Mouse (Mus musculus): ENCODE measurements around the gene Pgrmc2.

Gene Pgrmc2

GRCm38 (mm10) chr3:41065320-41065719 lies 17.5 kb downstream of the Pgrmc2 start:
- DNase-seq = no peak

- no peak for DNase-seq
Measured at GRCm38 (mm10) chr3:41062758-41063157, 20.1 kb downstream of the Pgrmc2 start.

- DNase-seq = no peak
Measured at GRCm38 (mm10) chr3:41061831-41062565, 20.8 kb downstream of the Pgrmc2 start.

- DNase-seq = no peak
Measured at GRCm38 (mm10) chr3:41059249-41059648, 23.6 kb downstream of the Pgrmc2 start.

- peak; percentile 65 to 67 for DNase-seq
Measured at GRCm38 (mm10) chr3:41058395-41058794, 24.5 kb downstream of the Pgrmc2 start.

GRCm38 (mm10) chr3:41053334-41053733 lies 29.5 kb downstream of the Pgrmc2 start:
- no peak for DNase-seq

DNA sequence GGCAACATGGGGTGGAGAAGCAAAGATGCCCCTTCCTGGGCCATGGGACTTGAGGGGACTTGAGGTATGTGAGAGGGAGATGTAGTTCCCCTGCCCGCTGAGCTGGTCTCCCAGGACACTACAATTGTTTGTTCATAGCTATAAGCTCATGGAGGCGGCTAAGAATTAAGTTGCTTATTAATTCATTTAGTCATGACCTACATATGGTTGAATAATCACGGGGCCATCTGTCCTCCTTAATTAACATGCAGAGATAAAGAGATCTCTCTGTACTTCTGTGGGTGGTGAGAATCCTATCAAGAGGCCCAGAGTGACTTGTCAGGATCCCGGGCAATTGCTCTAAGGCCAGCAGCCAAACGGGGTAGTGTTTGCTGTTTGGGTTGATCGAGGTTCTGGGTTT lies 35.0 kb downstream of the Pgrmc2 start:
- no peak for DNase-seq

DNA sequence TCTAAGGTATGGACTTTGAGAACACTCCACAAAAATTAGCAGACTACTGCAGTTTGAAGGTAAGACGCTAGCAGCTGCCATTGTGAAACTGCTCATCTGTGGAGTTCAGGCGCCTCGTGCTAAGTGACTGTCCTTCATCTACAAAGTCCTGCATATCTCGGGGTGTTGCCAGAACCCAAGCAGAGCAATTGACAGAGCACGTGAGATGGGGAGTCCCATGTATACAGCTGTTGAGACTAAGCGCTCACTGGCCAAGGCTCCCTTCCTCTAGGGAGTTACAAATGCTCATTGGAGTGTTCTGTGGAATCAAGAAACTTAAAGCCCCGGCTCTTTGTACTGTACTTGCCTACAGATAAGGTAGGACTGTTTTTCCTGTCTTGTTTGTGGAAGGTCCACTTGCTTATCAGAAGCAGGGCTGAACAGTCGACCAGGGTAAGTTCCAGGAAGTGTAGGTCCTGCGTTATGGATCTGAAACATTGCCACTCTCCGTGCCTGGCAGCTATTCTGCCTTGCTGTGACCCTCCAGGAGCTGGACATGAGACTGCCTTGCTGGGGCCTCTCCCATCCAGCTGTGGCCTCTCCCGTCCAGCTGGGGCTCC lies 39.0 kb downstream of the Pgrmc2 start:
- DNase-seq = no peak

- DNase-seq = no peak
Measured at GRCm38 (mm10) chr3:41042195-41042938, 40.5 kb downstream of the Pgrmc2 start.

DNA sequence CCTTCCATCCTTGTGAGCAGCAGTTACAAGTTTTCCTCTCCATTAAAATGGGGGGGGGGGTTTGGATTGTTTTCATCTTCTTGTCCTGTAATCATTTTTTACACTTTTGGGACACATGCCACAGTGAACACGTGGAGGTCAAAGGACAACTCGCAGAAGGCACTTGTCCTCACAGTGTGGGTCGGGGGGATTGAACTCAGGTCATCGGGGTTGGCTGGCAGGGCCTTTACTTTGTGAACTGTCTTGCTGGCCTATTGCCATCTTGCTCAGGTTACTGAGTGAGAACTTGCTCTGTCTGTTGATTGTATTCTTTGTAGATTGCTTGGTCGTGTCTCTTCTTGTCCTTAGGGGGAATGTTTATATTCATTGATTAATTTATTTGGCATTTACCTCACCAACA lies 41.6 kb downstream of the Pgrmc2 start:
- DNase-seq = no peak

- no peak for DNase-seq
Measured at GRCm38 (mm10) chr3:41038297-41038916, 44.4 kb downstream of the Pgrmc2 start.

DNA sequence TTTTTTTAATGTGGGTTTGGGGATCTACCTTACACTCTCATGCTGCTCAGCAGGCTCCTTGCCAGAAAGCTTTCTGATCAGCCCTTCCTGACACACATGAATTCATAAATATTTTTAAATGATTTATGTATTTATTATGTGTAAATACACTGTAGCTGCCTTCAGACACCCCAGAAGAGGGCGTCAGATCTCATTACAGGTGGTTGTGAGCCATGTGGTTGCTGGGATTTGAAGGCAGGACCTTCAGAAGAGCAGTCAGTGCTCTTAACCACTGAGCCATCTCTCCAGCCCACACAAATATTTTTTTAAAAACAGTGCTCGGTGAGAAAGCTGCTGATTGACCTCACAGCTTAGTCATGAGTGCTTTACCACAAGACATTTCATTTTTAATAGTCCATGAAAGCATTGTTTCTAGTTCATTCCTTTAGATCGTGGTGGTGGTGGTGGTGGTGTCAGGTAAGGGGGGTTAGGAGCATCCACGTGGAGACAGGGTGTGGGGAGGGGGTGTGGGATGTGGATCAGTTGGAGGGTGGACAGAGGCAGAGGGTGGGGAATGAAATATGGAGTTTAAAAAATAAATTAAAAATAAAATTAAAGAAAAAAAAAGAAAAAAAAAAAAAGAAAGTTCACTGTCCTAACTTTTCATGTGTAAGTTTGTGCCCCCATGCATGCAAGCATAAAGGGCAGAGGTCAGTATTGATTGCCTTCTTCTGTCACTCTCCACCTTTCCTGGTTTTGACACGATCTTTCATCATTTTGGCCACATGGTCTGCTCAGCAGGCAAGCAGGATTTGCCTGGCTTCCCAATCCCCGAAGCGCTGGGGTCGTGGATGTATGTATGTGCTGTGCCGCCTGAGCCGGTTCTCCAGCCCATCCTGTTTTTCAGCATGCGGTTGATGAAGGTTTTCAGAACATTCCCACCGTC lies 51.3 kb downstream of the Pgrmc2 start:
- DNase-seq = no peak

- DNase-seq = no peak
Measured at GRCm38 (mm10) chr3:41030705-41031104, 52.1 kb downstream of the Pgrmc2 start.

DNA sequence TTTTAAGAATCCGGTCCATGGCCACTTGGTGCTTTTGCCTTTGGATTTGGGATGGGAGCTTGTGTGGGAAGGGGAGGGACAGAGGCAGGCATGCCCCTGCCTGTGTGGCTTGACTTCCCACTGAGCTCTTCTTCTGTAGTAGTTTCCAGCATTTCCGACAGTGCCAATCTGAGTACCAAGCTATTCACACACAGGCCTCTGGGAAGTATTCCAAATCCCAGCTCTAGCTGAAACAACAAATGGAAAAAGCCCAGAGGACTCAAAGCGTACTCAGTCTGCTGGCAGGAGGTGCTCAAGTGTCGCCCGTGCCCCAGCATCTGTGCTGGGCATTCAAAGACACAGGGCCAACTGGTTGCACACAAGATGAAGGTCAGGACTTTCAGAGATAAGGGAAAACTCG lies 60.9 kb downstream of the Pgrmc2 start:
- DNase-seq = peak; percentile 48 to 54

- no peak for DNase-seq
Measured at GRCm38 (mm10) chr3:41020687-41021086, 62.2 kb downstream of the Pgrmc2 start.

- no peak for DNase-seq
Measured at GRCm38 (mm10) chr3:41018022-41018608, 64.7 kb downstream of the Pgrmc2 start.
